Mouse (Mus musculus) intestine, postnatal 0 days (tissue): ENCODE measurements around the gene Adgrg1. TPM values are rescaled to one million over a fixed set of nuclear protein-coding genes. Genes with fewer than 3 reads are reported as not detected.

Experiments used
- ATAC-seq: fragments of 200-750 bp; cut with Nextera tagmentation; 2 replicates; pipeline ENCODE4 v1.8.0; 2017; ENCODE audit warnings: mild to moderate bottlenecking, moderate TSS enrichment, moderate library complexity
- H3K27ac ChIP-seq: fragments of 300-500 bp; sonication (generic); 2 replicates; pipeline ENCODE4 v1.5.1; 2014; ENCODE audit warnings: mild to moderate bottlenecking, low read depth, low read length, moderate library complexity
- H3K27me3 ChIP-seq: fragments of 300-500 bp; sonication (generic); replicated peaks from 2 replicates; pipeline ENCODE4 v1.6.1; 2014; ENCODE audit warnings: low read length, mixed read lengths; ENCODE audit not compliant: control insufficient read depth, insufficient read depth
- H3K36me3 ChIP-seq: fragments of 300-500 bp; sonication (generic); 2 replicates; pipeline ENCODE4 v1.6.1; 2014; ENCODE audit warnings: mild to moderate bottlenecking, moderate library complexity; ENCODE audit not compliant: control insufficient read depth, insufficient read depth
- H3K4me1 ChIP-seq: fragments of 300-500 bp; sonication (generic); replicated peaks from 2 replicates; pipeline ENCODE4 v1.6.1; 2014; ENCODE audit warnings: antibody characterized with exemption, low read length, mixed read lengths; ENCODE audit not compliant: control insufficient read depth, insufficient read depth
- H3K4me2 ChIP-seq: fragments of 300-500 bp; sonication (generic); replicated peaks from 2 replicates; pipeline ENCODE4 v1.6.1; 2014; ENCODE audit warnings: low read depth, mild to moderate bottlenecking, moderate library complexity
- H3K4me3 ChIP-seq: fragments of 300-500 bp; sonication (generic); 2 replicates; pipeline ENCODE4 v1.5.1; 2014; ENCODE audit warnings: low read depth, low read length
- H3K9ac ChIP-seq: fragments of 300-500 bp; sonication (generic); 2 replicates; pipeline ENCODE4 v1.6.1; 2014; ENCODE audit warnings: mild to moderate bottlenecking, low read depth, low read length
- H3K9me3 ChIP-seq: fragments of 300-500 bp; sonication (generic); 2 replicates; pipeline ENCODE4 v1.6.1; 2016; ENCODE audit warnings: mixed run types; ENCODE audit not compliant: control insufficient read depth
- CTCF ChIP-seq: sonication (generic); IDR thresholded peaks from 2 replicates; pipeline ENCODE4 v1.5.1; 2016; ENCODE audit warnings: low read depth, mild to moderate bottlenecking, control low read depth, antibody characterized with exemption, moderate library complexity
- WGBS: fragments of 180-500 bp; shearing (Covaris S2); extraction: QIAGEN DNeasy Blood & Tissue Kit; methylation state at CpG from one replicate; pipeline ENCODE4 v1.1.7; 2014; 5-methylcytosine and 5-hydroxymethylcytosine counted together
- polyA plus RNA-seq: library from polyadenylated mRNA; unstranded; fragments of >200 nt; fragmentation: Nextera tagmentation; extraction: Ambion mirVana; gene quantifications from 2 replicates; pipeline ENCODE4 v1.2.1, GENCODE M21; 2015

Adgrg1 gene
- polyA plus RNA-seq, 1 experiment from 2014 or later, result 22.7 TPM

- peaks cover 23% of the 10 kb centered on the region; the same call in 1 of the 2 replicates for H3K36me3 ChIP-seq
- no peak overlapping the region for H3K4me2 ChIP-seq
- H3K27ac ChIP-seq, result no peak overlapping the region
- no peak overlapping the region for H3K4me3 ChIP-seq
- no peaks in the 10 kb centered on the region for H3K9me3 ChIP-seq
- TF ChIP-seq CTCF, result no peak
- H3K27me3 ChIP-seq, result no peaks in the 10 kb centered on the region
- 74% methylated on average over 4 of the region's 4 CpGs for WGBS
- ATAC-seq, result no peak
- H3K9ac ChIP-seq, result no peak overlapping the region
- H3K4me1 ChIP-seq, result no peaks in the 10 kb centered on the region
Measured at GRCm38 (mm10) chr8:95015866-95016265, 41.3 kb downstream of the Adgrg1 start.

DNA sequence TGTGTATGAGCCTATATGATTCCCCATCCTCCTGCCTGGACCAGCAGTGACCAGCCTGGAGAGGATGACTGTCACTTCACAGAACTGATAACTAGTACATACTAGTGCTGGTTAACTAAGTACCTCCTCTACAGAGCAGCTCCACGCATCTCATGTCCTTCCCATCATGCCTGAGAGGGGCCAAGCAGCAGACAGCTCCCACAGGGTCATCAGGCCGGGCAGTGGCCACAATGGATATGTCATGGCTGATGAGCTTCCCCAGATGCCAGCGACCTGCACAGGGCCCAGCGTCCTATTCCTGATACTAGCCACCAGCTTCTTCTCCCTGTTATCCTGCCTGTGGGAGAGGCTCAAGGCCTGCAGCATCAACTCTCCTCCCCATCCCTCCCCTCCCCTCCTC is 42.1 kb downstream of the Adgrg1 start:
- Histone ChIP-seq H3K36me3 (peaks cover 19% of the 10 kb centered on the region; the same call in 1 of the 2 replicates), H3K9me3 (no peaks in the 10 kb centered on the region), H3K9ac (no peak overlapping the region), H3K27ac (no peak overlapping the region), H3K4me3 (no peak overlapping the region), H3K27me3 (no peaks in the 10 kb centered on the region), H3K4me2 (no peak overlapping the region), H3K4me1 (no peaks in the 10 kb centered on the region)
- WGBS, result 63% methylated on average over 4 of the region's 4 CpGs
- TF ChIP-seq CTCF, result no peak
- no peak for ATAC-seq

- WGBS, result 67% methylated on average over 11 of the region's 11 CpGs
- no peak within 1 kb of the TSS for H3K4me3 ChIP-seq
- H3K4me2 ChIP-seq, result no peak within 1 kb of the TSS
- no peak for TF ChIP-seq CTCF
- no peaks in the 10 kb centered on the region for H3K4me1 ChIP-seq
- H3K27me3 ChIP-seq, result no peaks in the 10 kb centered on the region
- no peaks in the 10 kb centered on the region for H3K9me3 ChIP-seq
- ATAC-seq, result no peak
- H3K27ac ChIP-seq, result no peak within 1 kb of the TSS
- H3K36me3 ChIP-seq, result peaks cover 11% of the 10 kb centered on the region; the same call in 1 of the 2 replicates
- H3K9ac ChIP-seq, result no peak within 1 kb of the TSS
Measured at GRCm38 (mm10) chr8:95017451-95017850, 42.9 kb downstream of the Adgrg1 start, which contains the start of gene Adgrg3. Adgrg3 (plus strand) TSS chr8:95017692.

DNA sequence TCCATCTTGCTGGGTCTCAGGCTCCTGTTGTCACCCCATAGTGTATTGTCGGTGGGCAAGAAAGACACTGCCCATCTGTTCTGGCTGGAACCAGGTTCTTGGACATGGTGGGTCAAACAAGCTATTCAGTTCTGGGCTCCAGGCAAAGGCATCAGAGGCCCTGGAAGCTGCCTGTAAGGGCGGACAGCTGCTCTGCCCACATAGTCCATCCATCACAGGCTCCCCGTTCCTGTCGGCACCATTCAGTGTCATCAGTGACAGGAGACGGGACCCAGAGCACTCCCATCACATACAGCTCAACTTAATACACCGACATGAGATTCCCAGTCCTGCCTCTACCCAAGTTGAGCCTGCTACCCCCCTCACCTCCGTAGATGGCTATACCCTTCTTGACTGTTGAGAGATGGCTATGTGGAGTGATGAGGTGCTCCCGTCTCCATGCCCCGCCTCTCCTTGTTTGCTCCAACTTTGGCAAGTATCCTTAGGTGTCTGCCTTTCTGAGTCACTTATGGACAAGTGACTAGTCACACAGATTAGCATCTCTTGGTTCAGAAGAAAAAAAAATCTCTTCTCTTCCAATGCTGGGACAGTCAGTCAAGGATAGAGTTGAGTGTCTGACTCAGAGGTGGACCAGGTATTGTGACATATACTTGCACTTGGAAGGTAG is 43.6 kb downstream of the Adgrg1 start:
- no peak for ATAC-seq
- no peak overlapping the region for H3K4me3 ChIP-seq
- H3K9me3 ChIP-seq, result no peaks in the 10 kb centered on the region
- WGBS, result 65% methylated on average over 9 of the region's 9 CpGs
- H3K27ac ChIP-seq, result no peak overlapping the region
- peaks cover 7% of the 10 kb centered on the region; the same call in 1 of the 2 replicates for H3K36me3 ChIP-seq
- H3K9ac ChIP-seq, result no peak overlapping the region
- no peaks in the 10 kb centered on the region for H3K27me3 ChIP-seq
- H3K4me2 ChIP-seq, result no peak overlapping the region
- no peaks in the 10 kb centered on the region for H3K4me1 ChIP-seq
- no peak for TF ChIP-seq CTCF

DNA sequence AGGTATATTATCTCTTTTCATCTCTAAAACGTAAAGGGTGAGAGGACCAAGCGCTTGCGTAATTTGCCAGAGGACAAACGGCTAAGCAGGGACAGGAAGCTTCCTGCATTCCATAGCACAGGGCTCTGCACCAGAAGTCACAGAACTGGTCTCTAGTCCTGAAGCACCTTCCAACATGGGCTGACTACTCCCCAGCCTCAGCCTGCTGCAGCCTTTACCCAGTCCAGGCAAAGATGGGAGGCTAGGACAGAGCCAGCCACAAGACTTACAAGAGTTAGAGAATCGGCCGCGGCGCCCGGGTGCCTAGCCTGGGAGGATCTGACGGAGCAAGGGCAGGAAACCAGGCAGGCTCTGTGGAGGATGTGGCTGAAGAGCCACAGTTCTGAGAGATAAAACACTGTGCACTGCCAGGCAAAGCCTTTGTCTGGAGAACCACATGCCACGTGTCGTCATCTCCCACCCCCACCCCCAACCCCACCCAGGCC is 45.8 kb downstream of the Adgrg1 start:
- no peaks in the 10 kb centered on the region for H3K4me1 ChIP-seq
- no peak for TF ChIP-seq CTCF
- no peak overlapping the region for H3K4me3 ChIP-seq
- H3K27ac ChIP-seq, result no peak overlapping the region; the same call in 1 of the 2 replicates
- H3K4me2 ChIP-seq, result no peak overlapping the region
- H3K27me3 ChIP-seq, result no peaks in the 10 kb centered on the region
- H3K36me3 ChIP-seq, result no peaks in the 10 kb centered on the region
- no peak overlapping the region for H3K9ac ChIP-seq
- no peak; the same call in 1 of the 2 replicates for ATAC-seq
- H3K9me3 ChIP-seq, result no peaks in the 10 kb centered on the region
- 54% methylated on average over 12 of the region's 12 CpGs for WGBS

DNA sequence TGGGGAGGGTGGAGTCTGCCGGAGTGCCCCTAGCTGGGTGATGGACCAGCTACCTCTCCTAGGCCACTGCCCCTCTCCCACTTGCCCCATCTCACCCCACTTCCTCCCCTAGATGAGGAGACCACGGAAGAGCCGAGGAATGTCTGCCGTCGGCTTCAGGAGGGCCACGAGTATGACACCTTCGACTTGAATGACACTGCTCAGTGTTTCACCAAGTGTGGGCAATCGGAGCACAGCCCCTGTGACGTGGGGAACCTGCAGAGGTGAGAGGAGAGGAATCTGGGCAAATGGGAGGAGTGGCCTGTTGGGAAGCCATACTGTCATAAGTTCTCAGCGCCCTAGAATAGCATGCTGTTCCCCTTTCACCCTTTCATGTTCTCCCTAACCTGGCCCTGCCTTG is 46.3 kb downstream of the Adgrg1 start:
- Histone ChIP-seq H3K9ac (no peak overlapping the region), H3K27me3 (no peaks in the 10 kb centered on the region), H3K4me1 (no peaks in the 10 kb centered on the region), H3K9me3 (no peaks in the 10 kb centered on the region), H3K27ac (no peak overlapping the region; the same call in 1 of the 2 replicates), H3K36me3 (no peaks in the 10 kb centered on the region), H3K4me3 (no peak overlapping the region), H3K4me2 (no peak overlapping the region)
- ATAC-seq, result no peak
- no peak for TF ChIP-seq CTCF
- 66% methylated on average over 10 of the region's 10 CpGs for WGBS
